Mouse (Mus musculus) heart, postnatal 0 days (tissue): ENCODE measurements at regions not wholly inside any gene's neighbourhood (a gene's known extent, or its start where the extent isn't known, plus 50 kb on each side); places are given as distances from the start of the nearest gene placed in this dataset.

Experiments used
- CTCF ChIP-seq: IDR thresholded peaks from 2 replicates; pipeline ENCODE4 v1.5.1; 2016; ENCODE audit warnings: antibody characterized with exemption, control low read depth, low read depth
- EP300 ChIP-seq: IDR thresholded peaks from 2 replicates; pipeline ENCODE4 v1.6.1; 2016; ENCODE audit warnings: antibody characterized with exemption, low read depth

- no peak for TF ChIP-seq CTCF
- TF ChIP-seq EP300: no peak
Measured at GRCm38 (mm10) chr15:94024126-94024730, 428.5 kb upstream of the Prickle1 start.
